Mouse (Mus musculus): ENCODE measurements at regions not wholly inside any gene's neighbourhood (a gene's known extent, or its start where the extent isn't known, plus 50 kb on each side); places are given as distances from the start of the nearest gene placed in this dataset.
A peak's percentile ranks its signal among the peaks of the same experiment; 100 is the strongest.

GRCm38 (mm10) chr2:166215610-166216511 is 60.4 kb upstream of the Sulf2 start:
- no peak for TF ChIP-seq REST (IDR thresholded peaks at IDR 0.05; ENCODE audit: insufficient read depth, insufficient read length)
- Histone ChIP-seq H3K36me3 (ENCODE audit: control insufficient read depth, insufficient read depth) (no peaks in the 10 kb centered on the region), H3ac (ENCODE audit: control insufficient read depth, insufficient read length) (no peak overlapping the region), H3K4me3 (no peak overlapping the region), H3K79me2 (ENCODE audit: control insufficient read depth, insufficient read depth) (no peaks in the 10 kb centered on the region), H3K4me2 (ENCODE audit: low read depth) (no peak overlapping the region), H3K27me3 (ENCODE audit: control insufficient read depth, insufficient read depth, insufficient read length) (peaks cover 78% of the 10 kb centered on the region)

GRCm38 (mm10) chr2:166215191-166215590 is 59.7 kb upstream of the Sulf2 start:
- Histone ChIP-seq H3K27me3 (ENCODE audit: control insufficient read depth, insufficient read depth, insufficient read length) (peaks cover 72% of the 10 kb centered on the region), H3K4me3 (no peak overlapping the region), H3K4me2 (ENCODE audit: low read depth) (no peak overlapping the region), H3K79me2 (ENCODE audit: control insufficient read depth, insufficient read depth) (no peaks in the 10 kb centered on the region), H3K36me3 (ENCODE audit: control insufficient read depth, insufficient read depth) (no peaks in the 10 kb centered on the region), H3ac (ENCODE audit: control insufficient read depth, insufficient read length) (no peak overlapping the region)
- TF ChIP-seq E2F4 (IDR thresholded peaks at IDR 0.05; ENCODE audit: insufficient read depth), result no peak
- no peak for TF ChIP-seq TCF3 (IDR thresholded peaks at IDR 0.05; ENCODE audit: insufficient read length, low read depth)
- no peak for TF ChIP-seq MAX (IDR thresholded peaks at IDR 0.05; ENCODE audit: low read depth)
- no peak for TF ChIP-seq MYOG (IDR thresholded peaks at IDR 0.05; ENCODE audit: control insufficient read depth in 1 of 3, insufficient read depth in 1 of 3, insufficient read length in 2 of 3, low read depth in 2 of 3)
- TF ChIP-seq REST (IDR thresholded peaks at IDR 0.05; ENCODE audit: insufficient read depth, insufficient read length), result no peak
- TF ChIP-seq POLR2A (IDR thresholded peaks at IDR 0.05; ENCODE audit: insufficient read length, low read depth), result no peak
- no peak for TF ChIP-seq SRF (IDR thresholded peaks at IDR 0.05; ENCODE audit: control insufficient read depth, insufficient read length, low read depth)
- TF ChIP-seq TCF12 (IDR thresholded peaks at IDR 0.05; ENCODE audit: insufficient read depth, poor library complexity, severe bottlenecking), result no peak
- TF ChIP-seq CEBPB (IDR thresholded peaks at IDR 0.05; ENCODE audit: insufficient read depth, poor library complexity, severe bottlenecking), result no peak
- TF ChIP-seq POLR2AphosphoS2 (IDR thresholded peaks at IDR 0.05; ENCODE audit: insufficient read length, low read depth), result no peak

- H3K36me3 ChIP-seq (ENCODE audit: control insufficient read depth, insufficient read depth), result no peaks in the 10 kb centered on the region
- peaks cover 2% of the 10 kb centered on the region for H3K27me3 ChIP-seq (ENCODE audit: control insufficient read depth, insufficient read depth, insufficient read length)
- no peak overlapping the region for H3K4me2 ChIP-seq (ENCODE audit: low read depth)
- no peaks in the 10 kb centered on the region for H3K79me2 ChIP-seq (ENCODE audit: control insufficient read depth, insufficient read depth)
- no peak overlapping the region for H3K4me3 ChIP-seq
- TF ChIP-seq E2F4 (IDR thresholded peaks at IDR 0.05; ENCODE audit: insufficient read depth) (no peak), TCF3 (IDR thresholded peaks at IDR 0.05; ENCODE audit: insufficient read length, low read depth) (no peak), USF1 (IDR thresholded peaks at IDR 0.05; ENCODE audit: low read depth) (no peak), TCF12 (IDR thresholded peaks at IDR 0.05; ENCODE audit: insufficient read depth, poor library complexity, severe bottlenecking) (no peak), CEBPB (IDR thresholded peaks at IDR 0.05; ENCODE audit: insufficient read depth, poor library complexity, severe bottlenecking) (no peak), SRF (IDR thresholded peaks at IDR 0.05; ENCODE audit: control insufficient read depth, insufficient read length, low read depth) (no peak)
- H3ac ChIP-seq (ENCODE audit: control insufficient read depth, insufficient read length), result no peak overlapping the region
These were observed 51.7 kb upstream of the Sulf2 start for GRCm38 (mm10) chr2:166207145-166207508.

GRCm38 (mm10) chr2:166206396-166207144 is 51.1 kb upstream of the Sulf2 start:
- peak in 1 of 3 experiments; percentile 7 for TF ChIP-seq MYOD1 (IDR thresholded peaks at IDR 0.05; ENCODE audit: control insufficient read depth in 1 of 3, insufficient read length in 2 of 3, low read depth in 2 of 3)
- TF ChIP-seq MYOG (IDR thresholded peaks at IDR 0.05; ENCODE audit: control insufficient read depth in 1 of 3, insufficient read depth in 1 of 3, insufficient read length in 2 of 3, low read depth in 2 of 3), result no peak
- H3ac ChIP-seq (ENCODE audit: control insufficient read depth, insufficient read length), result no peak overlapping the region
- no peak overlapping the region for H3K4me3 ChIP-seq
- H3K4me2 ChIP-seq (ENCODE audit: low read depth), result no peak overlapping the region
- H3K36me3 ChIP-seq (ENCODE audit: control insufficient read depth, insufficient read depth), result no peaks in the 10 kb centered on the region
- H3K27me3 ChIP-seq (ENCODE audit: control insufficient read depth, insufficient read depth, insufficient read length), result peaks cover 5% of the 10 kb centered on the region
- no peaks in the 10 kb centered on the region for H3K79me2 ChIP-seq (ENCODE audit: control insufficient read depth, insufficient read depth)
